In genomic region chr14:72625411-72625810, GRCm38 (mm10) we compare ENCODE assay signal across 25 mouse cellular contexts.
"Had no signal": no experiment of that assay in that cellular context is flagged by ENCODE, and none has a peak within 500 bp of the region (broad histone marks: within the 10 kb centered on the region; RNA-seq: fewer than 3 reads in every experiment).

No protein-coding gene starts in this region.

- H3K4me3 ChIP-seq: embryonic facial prominence, embryonic 10.5 days; embryonic facial prominence, embryonic 12.5 days; embryonic facial prominence, embryonic 13.5 days; embryonic facial prominence, embryonic 15.5 days; erythroblast, embryonic 14.5 days; forebrain, embryonic 10.5 days; forebrain, embryonic 12.5 days; forebrain, embryonic 13.5 days; forebrain, embryonic 15.5 days; gastrocnemius, adult 2 months; heart, adult 2 months; heart, embryonic 10.5 days had no signal

- H3K27me3 ChIP-seq: embryonic facial prominence, embryonic 12.5 days; embryonic facial prominence, embryonic 13.5 days; embryonic facial prominence, embryonic 15.5 days; forebrain, embryonic 12.5 days; forebrain, embryonic 13.5 days; forebrain, embryonic 15.5 days had no signal

- H3K36me3 ChIP-seq: embryonic facial prominence, embryonic 12.5 days; embryonic facial prominence, embryonic 15.5 days; forebrain, embryonic 12.5 days; forebrain, embryonic 15.5 days had no signal

- H3K4me1 ChIP-seq: embryonic facial prominence, embryonic 10.5 days; embryonic facial prominence, embryonic 12.5 days; embryonic facial prominence, embryonic 13.5 days; embryonic facial prominence, embryonic 15.5 days; forebrain, embryonic 10.5 days; forebrain, embryonic 12.5 days; forebrain, embryonic 13.5 days; forebrain, embryonic 15.5 days; heart, embryonic 10.5 days had no signal

- H3K9me3 ChIP-seq: embryonic facial prominence, embryonic 10.5 days; embryonic facial prominence, embryonic 12.5 days; embryonic facial prominence, embryonic 13.5 days; embryonic facial prominence, embryonic 15.5 days; forebrain, embryonic 10.5 days; forebrain, embryonic 12.5 days; forebrain, embryonic 13.5 days; forebrain, embryonic 15.5 days; heart, embryonic 10.5 days had no signal

- H3K27ac ChIP-seq: embryonic facial prominence, embryonic 10.5 days; embryonic facial prominence, embryonic 12.5 days; embryonic facial prominence, embryonic 13.5 days; embryonic facial prominence, embryonic 15.5 days; forebrain, embryonic 10.5 days; forebrain, embryonic 12.5 days; forebrain, embryonic 13.5 days; forebrain, embryonic 15.5 days; gastrocnemius, adult 2 months; heart, adult 2 months; heart, embryonic 10.5 days had no signal

- H3K9ac ChIP-seq: embryonic facial prominence, embryonic 12.5 days; embryonic facial prominence, embryonic 13.5 days; embryonic facial prominence, embryonic 15.5 days; forebrain, embryonic 12.5 days; forebrain, embryonic 13.5 days; forebrain, embryonic 15.5 days; forebrain, postnatal 0 days had no signal

- DNase-seq: cerebellum, adult 9-11 months; cerebellum, postnatal 10 days; cerebellum, postnatal 14 days; cerebellum, postnatal 25 days; cerebellum, postnatal 36 days; embryo, embryonic 11 days; forebrain, postnatal 0 days; gastrocnemius, adult 2 months; gastrocnemius, postnatal 10 days; gastrocnemius, postnatal 14 days; gastrocnemius, postnatal 25 days; gastrocnemius, postnatal 36 days; heart, adult 11 months; heart, adult 18-20 months; heart, adult 2 months had no signal
